Mouse (Mus musculus) kidney, postnatal 0 days (tissue): Measurements from ENCODE around the gene Gtsf2. TPM values are rescaled to one million over a fixed set of nuclear protein-coding genes. Genes with fewer than 3 reads are reported as not detected.
"Not testable (repeated sequence)": the region's sequence is repeated elsewhere in the genome, so short reads cannot be mapped to it uniquely, and the experiment has no call there.

Experiments used
- ATAC-seq: fragments of 200-750 bp; cut with Nextera tagmentation; replicated peaks from 2 replicates; pipeline ENCODE4 v1.8.0; 2017; ENCODE audit warnings: low read depth, moderate number of reproducible peaks, moderate TSS enrichment, moderate library complexity; ENCODE audit not compliant: low FRiP score
- DNase-seq: peaks from one replicate; pipeline ENCODE4 v3.0.0-alpha.2; 2016; ENCODE audit warnings: low spot score
- H3K27ac ChIP-seq: fragments of 300-500 bp; sonication (generic); 2 replicates; pipeline ENCODE4 v1.5.1; 2014; ENCODE audit warnings: mild to moderate bottlenecking
- H3K27me3 ChIP-seq: fragments of 300-500 bp; sonication (generic); 2 replicates; pipeline ENCODE4 v1.6.1; 2014; ENCODE audit warnings: low read length, mixed read lengths; ENCODE audit not compliant: insufficient read depth
- H3K36me3 ChIP-seq: fragments of 300-500 bp; sonication (generic); 2 replicates; pipeline ENCODE4 v1.6.1; 2014; ENCODE audit warnings: low read length, mixed read lengths; ENCODE audit not compliant: insufficient read depth
- H3K4me1 ChIP-seq: fragments of 300-500 bp; sonication (generic); replicated peaks from 2 replicates; pipeline ENCODE4 v1.6.1; 2014; ENCODE audit warnings: antibody characterized with exemption, low read length, mixed read lengths; ENCODE audit not compliant: insufficient read depth
- H3K4me2 ChIP-seq: fragments of 300-500 bp; sonication (generic); 2 replicates; pipeline ENCODE4 v1.6.1; 2014; ENCODE audit warnings: mild to moderate bottlenecking, low read length, moderate library complexity, mixed read lengths
- H3K4me3 ChIP-seq: fragments of 300-500 bp; sonication (generic); replicated peaks from 2 replicates; pipeline ENCODE4 v1.5.1; 2014; ENCODE audit warnings: low read depth, low read length
- H3K9ac ChIP-seq: fragments of 300-500 bp; sonication (generic); 2 replicates; pipeline ENCODE4 v1.6.1; 2014; ENCODE audit warnings: low read depth, low read length
- H3K9me3 ChIP-seq: fragments of 300-500 bp; sonication (generic); replicated peaks from 2 replicates; pipeline ENCODE4 v1.6.1; 2016; ENCODE audit warnings: low read length, inconsistent platforms, mixed read lengths
- CTCF ChIP-seq: IDR thresholded peaks from 2 replicates; pipeline ENCODE4 v1.5.1; 2016; ENCODE audit warnings: antibody characterized with exemption, low read depth, mild to moderate bottlenecking, moderate library complexity
- WGBS: fragments of 180-500 bp; shearing (Covaris S2); extraction: QIAGEN DNeasy Blood & Tissue Kit; methylation state at CpG from one replicate; pipeline ENCODE4 v1.1.7; 2014; 5-methylcytosine and 5-hydroxymethylcytosine counted together
- polyA plus RNA-seq: library from polyadenylated mRNA; unstranded; fragments of >200 nt; fragmentation: Nextera tagmentation; extraction: Ambion mirVana; gene quantifications from 2 replicates; pipeline ENCODE4 v1.2.1, GENCODE M21; 2015

The Gtsf2 gene
- polyA plus RNA-seq, 1 experiment from 2014 or later: not detected

DNA sequence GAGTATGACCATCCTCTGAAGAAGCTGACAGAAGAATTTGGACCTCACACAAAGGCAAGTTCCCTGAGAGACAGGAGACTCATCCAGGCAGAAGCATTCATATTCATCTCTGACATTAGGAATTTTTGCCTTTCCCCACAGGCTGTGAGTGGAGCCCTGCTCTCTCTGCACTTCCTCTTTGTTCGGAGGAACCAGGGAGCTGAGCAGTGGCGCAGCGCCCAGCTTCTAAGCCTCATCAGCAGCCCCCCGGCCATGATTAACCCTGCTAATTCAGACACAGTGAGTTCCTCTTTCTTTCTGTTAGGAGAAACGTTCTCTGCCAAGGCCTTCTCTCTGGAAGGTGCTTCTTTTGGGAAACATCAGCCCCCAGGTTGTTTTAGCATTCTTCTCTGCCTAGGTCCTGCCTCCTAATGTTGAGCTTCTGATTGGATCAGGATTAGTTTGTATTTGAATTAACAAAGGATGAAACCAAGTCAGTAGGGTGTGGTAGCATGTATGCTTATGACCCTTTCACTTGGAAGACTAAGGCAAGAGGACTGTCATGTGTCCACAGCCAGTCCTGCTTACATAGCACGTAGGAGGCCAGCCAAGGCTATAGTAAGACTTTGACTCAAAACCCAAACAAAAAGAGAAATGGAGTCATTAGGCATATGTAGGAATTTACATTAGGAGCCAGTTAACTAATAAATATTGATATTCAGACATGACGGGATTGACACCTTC lies 14.4 kb upstream of the Gtsf2 start:
- Histone ChIP-seq H3K4me1 (no peaks in the 10 kb centered on the region), H3K36me3 (no peaks in the 10 kb centered on the region), H3K27me3 (no peaks in the 10 kb centered on the region), H3K27ac (no peak overlapping the region), H3K9ac (no peak overlapping the region), H3K9me3 (no peaks in the 10 kb centered on the region), H3K4me2 (no peak overlapping the region), H3K4me3 (no peak overlapping the region)
- no peak for TF ChIP-seq CTCF
- DNase-seq (no peak), ATAC-seq (no peak)
- 74% methylated on average over 7 of the region's 7 CpGs for WGBS

- Histone ChIP-seq H3K4me1 (no peaks in the 10 kb centered on the region), H3K27me3 (no peaks in the 10 kb centered on the region), H3K4me3 (no peak overlapping the region), H3K36me3 (no peaks in the 10 kb centered on the region), H3K9ac (no peak overlapping the region), H3K27ac (no peak overlapping the region), H3K9me3 (no peaks in the 10 kb centered on the region), H3K4me2 (no peak overlapping the region)
- TF ChIP-seq CTCF: no peak
- 77% methylated on average over 6 of the region's 6 CpGs for WGBS
- ATAC-seq (no peak), DNase-seq (no peak)
Observed at GRCm38 (mm10) chr15:103454449-103454848, 6.2 kb upstream of the Gtsf2 start.

DNA sequence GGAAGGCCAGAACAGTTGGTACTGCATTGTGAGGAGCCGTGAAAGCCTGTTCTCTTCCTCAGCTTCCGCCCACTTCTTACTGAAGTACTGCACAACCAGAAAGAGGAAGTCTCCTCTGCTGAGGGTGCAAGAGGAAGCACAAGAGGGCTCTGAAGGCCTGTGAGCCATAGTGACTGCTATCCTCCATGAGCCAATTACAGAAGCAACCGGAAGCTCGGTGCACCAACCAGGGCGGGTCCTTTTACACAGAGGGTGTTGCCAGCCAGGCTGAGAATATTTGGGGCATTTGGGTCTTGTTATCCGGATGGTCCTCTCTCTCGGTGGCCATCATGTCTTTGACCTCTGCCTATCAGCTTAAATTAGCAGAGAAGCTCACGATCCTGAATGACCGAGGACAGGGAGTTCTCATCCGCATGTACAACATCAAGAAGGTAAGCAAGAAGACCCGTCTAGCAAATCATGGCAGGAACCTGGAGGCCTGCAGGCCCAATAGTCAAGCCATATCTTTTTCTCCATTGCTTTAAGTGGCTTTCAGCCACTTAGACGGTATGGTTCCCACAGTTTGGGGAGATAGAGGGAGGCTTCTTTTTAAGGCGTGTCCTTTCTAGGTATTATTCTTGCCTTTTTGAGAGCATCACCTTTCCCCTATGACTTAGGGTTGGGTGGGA lies 5.4 kb upstream of the Gtsf2 start, which contains the start of gene Nckap1l:
Nckap1l (plus strand) TSS at position 244 of the 668 bp plus-strand sequence.
- WGBS: 88% methylated on average over 13 of the region's 13 CpGs
- no peak for ATAC-seq
- DNase-seq: peak; percentile 8

GRCm38 (mm10) chr15:103445966-103446365 lies 2.3 kb downstream of the Gtsf2 start:
- H3K36me3 ChIP-seq, H3K4me3 ChIP-seq, ATAC-seq, H3K9ac ChIP-seq, H3K27me3 ChIP-seq, H3K9me3 ChIP-seq, H3K4me2 ChIP-seq, DNase-seq, H3K4me1 ChIP-seq, H3K27ac ChIP-seq: not testable (repeated sequence)
- 79% methylated on average over 4 of the region's 4 CpGs for WGBS

More for the DNA sequence above, 5.4 kb upstream of the Gtsf2 start, which contains the start of gene Nckap1l:
- Histone ChIP-seq H3K27me3 (no peaks in the 10 kb centered on the region), H3K36me3 (no peaks in the 10 kb centered on the region), H3K9me3 (no peaks in the 10 kb centered on the region), H3K9ac (no peak within 1 kb of the TSS), H3K4me1 (no peaks in the 10 kb centered on the region), H3K4me2 (no peak within 1 kb of the TSS), H3K4me3 (no peak within 1 kb of the TSS), H3K27ac (no peak within 1 kb of the TSS)
- no peak for TF ChIP-seq CTCF

DNA sequence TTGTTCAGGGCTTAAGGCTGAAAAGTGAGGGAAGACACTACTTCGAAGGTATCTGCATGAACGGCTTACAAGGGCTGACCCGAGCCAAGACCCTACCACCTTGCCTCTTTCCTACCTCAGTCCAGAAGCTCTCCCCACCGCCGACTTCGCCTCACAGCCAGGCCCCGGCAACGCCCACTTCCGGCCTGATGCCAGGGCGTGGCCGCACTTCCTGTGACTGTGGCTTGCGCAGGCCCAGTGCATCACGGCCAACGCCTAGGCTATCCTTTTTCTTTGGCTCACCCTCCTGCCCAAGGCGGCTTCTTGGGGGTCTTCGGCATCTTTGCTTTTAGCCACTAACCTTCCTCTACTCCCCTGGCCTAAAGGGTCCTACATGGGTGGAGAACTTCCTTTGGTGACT lies 18.0 kb downstream of the Gtsf2 start, which contains the start of gene Gtsf1:
Gtsf1 (minus strand) TSS at position 230 of the 400 bp plus-strand sequence.
- TF ChIP-seq CTCF: no peak
- no peak within 1 kb of the TSS for H3K9ac ChIP-seq
- DNase-seq: no peak
- H3K27me3 ChIP-seq: no peaks in the 10 kb centered on the region
- H3K4me1 ChIP-seq: no peaks in the 10 kb centered on the region
- no peak within 1 kb of the TSS for H3K27ac ChIP-seq
- no peak for ATAC-seq
- H3K36me3 ChIP-seq: no peaks in the 10 kb centered on the region
- H3K9me3 ChIP-seq: no peaks in the 10 kb centered on the region
- H3K4me3 ChIP-seq: no peak within 1 kb of the TSS
- H3K4me2 ChIP-seq: no peak within 1 kb of the TSS
- 89% methylated on average over 16 of the region's 16 CpGs for WGBS

GRCm38 (mm10) chr15:103427017-103427416 lies 21.3 kb downstream of the Gtsf2 start:
- ATAC-seq: no peak
- 41% methylated on average over 2 of the region's 2 CpGs for WGBS

GRCm38 (mm10) chr15:103405586-103405985 lies 42.7 kb downstream of the Gtsf2 start:
- 88% methylated on average over 2 of the region's 3 CpGs for WGBS
- not testable (repeated sequence) for H3K4me3 ChIP-seq, ATAC-seq

More at GRCm38 (mm10) chr15:103427017-103427416, 21.3 kb downstream of the Gtsf2 start:
- no peaks in the 10 kb centered on the region for H3K36me3 ChIP-seq
- no peaks in the 10 kb centered on the region for H3K9me3 ChIP-seq
- H3K27me3 ChIP-seq: no peaks in the 10 kb centered on the region
- no peak overlapping the region for H3K9ac ChIP-seq
- no peaks in the 10 kb centered on the region for H3K4me1 ChIP-seq
- no peak overlapping the region for H3K27ac ChIP-seq
- no peak overlapping the region for H3K4me3 ChIP-seq
- no peak for TF ChIP-seq CTCF
- no peak for DNase-seq
- no peak overlapping the region for H3K4me2 ChIP-seq

More at GRCm38 (mm10) chr15:103405586-103405985, 42.7 kb downstream of the Gtsf2 start:
- not testable (repeated sequence) for H3K9ac ChIP-seq, H3K36me3 ChIP-seq, H3K4me2 ChIP-seq, H3K27me3 ChIP-seq, H3K27ac ChIP-seq, H3K9me3 ChIP-seq, DNase-seq, H3K4me1 ChIP-seq
